Mouse (Mus musculus): ENCODE measurements around the gene Spty2d1.

GRCm38 (mm10) chr7:47053287-47053686 lies 45.1 kb upstream of the Spty2d1 start:
- TF ChIP-seq CTCF (IDR thresholded peaks at IDR 0.05; ENCODE audit: low read depth) (no peak), EP300 (IDR thresholded peaks at IDR 0.05; ENCODE audit: low read depth) (no peak)
